Mouse (Mus musculus) spleen, adult 12 weeks (tissue): ENCODE measurements around the gene Ubp1.
"Not testable (repeated sequence)": the region's sequence is repeated elsewhere in the genome, so short reads cannot be mapped to it uniquely, and the experiment has no call there.

Experiments
- DNase-seq: peaks from one replicate; pipeline ENCODE4 v3.0.0; 2022; ENCODE audit warnings: low spot score

The Ubp1 gene

GRCm38 (mm10) chr9:113930534-113931374 is at the start of gene Ubp1:
TSS of gene Ubp1 (plus strand) at chr9:113930934.
- DNase-seq, result peak; percentile 89

GRCm38 (mm10) chr9:113894903-113895302 is 35.8 kb upstream of the Ubp1 start:
- DNase-seq, result no peak

GRCm38 (mm10) chr9:113903136-113903535 is 27.6 kb upstream of the Ubp1 start:
- DNase-seq, result no peak

DNA sequence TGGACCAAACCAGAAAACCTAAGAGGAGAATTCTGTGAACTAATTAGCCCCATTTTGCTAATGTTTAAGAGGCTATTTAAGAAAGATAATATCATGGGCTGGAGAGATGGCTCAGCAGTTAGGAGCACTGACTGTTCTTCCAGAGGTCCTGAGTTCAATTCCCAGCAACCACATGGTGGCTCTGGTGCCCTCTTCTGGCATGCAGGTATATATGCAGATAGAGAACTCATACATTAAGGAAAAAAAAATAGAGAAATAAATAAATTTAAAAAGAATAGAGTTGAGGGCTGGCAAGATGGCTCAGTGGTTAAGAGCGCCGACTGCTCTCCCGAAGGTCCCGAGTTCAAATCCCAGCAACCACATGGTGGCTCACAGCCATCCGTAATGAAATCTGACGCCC is 26.4 kb upstream of the Ubp1 start:
- not testable (repeated sequence) for DNase-seq

- DNase-seq, result no peak
Observed at GRCm38 (mm10) chr9:113915789-113916188, 14.9 kb upstream of the Ubp1 start.

- no peak for DNase-seq
Observed at GRCm38 (mm10) chr9:113922677-113923076, 8.1 kb upstream of the Ubp1 start.

- no peak for DNase-seq
Observed at GRCm38 (mm10) chr9:113924883-113925282, 5.9 kb upstream of the Ubp1 start.

DNA sequence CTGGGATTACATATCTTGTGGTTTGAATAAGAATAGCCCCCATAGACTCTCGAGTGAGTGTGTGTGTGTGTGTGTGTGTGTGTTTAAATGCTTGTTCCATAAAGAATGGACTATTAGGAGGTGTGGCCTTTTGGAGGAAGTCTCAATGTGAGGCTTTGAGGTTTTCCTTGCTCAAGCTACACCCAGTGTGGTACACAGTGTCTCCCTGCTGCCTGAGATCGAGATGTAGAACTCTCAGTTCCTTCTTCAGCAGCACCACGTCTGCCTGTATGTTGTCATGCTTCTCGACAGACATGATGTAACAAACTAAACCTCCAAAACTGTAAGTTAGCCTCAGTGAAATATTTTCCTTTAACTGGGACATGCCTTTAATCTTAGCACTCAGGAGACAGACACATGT is 2.1 kb upstream of the Ubp1 start:
- no peak for DNase-seq

DNA sequence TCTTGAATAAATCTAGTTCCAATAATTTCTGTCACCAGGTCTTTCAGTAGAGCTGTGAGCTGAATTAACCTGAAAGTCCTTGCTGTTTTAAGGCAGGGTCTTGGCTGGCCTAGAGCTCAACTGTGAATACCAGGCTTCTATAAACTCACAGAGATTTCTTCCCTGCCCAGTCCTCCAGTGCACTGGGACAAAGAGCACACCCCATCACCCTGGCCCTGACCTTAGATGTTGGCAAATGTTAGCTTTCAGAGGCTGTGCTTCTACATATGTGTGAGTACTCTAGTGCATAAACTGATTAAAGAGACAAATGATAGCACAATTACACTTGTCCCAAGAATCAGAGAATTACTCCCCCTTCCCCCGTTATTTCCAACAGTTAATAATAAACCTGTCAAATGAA is 1.1 kb upstream of the Ubp1 start:
- DNase-seq, result no peak

DNA sequence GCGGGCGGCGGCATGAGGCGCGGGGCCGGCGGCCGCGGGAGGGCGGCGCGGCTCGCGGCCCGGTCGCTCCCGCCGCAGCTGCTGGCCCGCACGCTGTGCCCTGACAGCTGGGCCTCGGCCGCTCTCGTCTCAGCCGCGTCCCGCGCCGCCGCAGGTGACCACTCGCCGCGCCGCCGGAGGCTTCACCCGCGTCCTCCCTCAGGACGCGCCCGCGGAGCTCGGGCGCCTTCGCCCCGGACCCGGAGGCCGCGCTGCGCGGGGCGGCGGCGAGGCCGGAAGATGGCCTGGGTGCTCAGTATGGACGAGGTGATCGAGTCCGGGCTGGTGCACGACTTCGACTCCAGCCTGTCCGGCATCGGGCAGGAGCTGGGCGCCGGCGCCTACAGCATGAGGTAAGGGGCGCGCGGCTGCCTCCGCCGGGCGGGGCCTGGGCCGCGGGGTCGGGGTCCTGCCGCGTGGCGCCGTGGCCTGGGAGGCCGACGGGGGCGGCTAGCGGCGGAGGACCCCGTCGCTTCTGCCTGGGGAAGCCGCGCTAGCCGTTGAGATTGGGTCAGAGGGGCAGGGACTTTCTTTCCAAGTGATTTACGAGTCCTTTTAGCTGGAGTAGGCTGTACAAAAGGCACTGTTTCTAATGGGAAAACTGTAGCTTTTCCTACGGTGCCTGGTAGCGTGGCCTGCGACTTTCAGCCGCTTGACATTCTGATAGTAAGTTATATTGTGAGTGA is 803 bp downstream of the Ubp1 start:
- peak; percentile 33 for DNase-seq

DNA sequence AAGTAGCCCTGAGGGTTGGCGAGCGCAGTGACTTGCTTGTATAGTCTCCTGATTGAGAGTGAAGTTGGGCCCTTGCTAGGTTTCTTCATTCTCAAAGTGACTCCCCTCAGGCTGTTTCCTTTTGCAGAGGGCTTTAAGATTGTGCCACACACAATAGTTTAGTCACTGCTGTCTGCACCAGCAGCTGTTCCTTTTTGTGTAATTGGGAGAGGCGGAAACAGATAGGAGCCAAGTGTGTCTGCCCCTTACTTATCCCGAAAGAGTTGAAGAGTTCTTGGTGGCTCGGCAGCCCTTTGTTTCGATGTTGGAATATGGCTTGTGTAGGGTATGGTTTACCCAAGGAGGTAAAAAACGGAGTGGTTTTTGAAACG is 1.4 kb downstream of the Ubp1 start:
- DNase-seq, result peak; percentile 37

GRCm38 (mm10) chr9:113932501-113932900 is 1.8 kb downstream of the Ubp1 start:
- no peak for DNase-seq

GRCm38 (mm10) chr9:113935638-113936037 is 4.9 kb downstream of the Ubp1 start:
- no peak for DNase-seq

GRCm38 (mm10) chr9:113939063-113939850 is 8.5 kb downstream of the Ubp1 start:
- DNase-seq, result no peak

DNA sequence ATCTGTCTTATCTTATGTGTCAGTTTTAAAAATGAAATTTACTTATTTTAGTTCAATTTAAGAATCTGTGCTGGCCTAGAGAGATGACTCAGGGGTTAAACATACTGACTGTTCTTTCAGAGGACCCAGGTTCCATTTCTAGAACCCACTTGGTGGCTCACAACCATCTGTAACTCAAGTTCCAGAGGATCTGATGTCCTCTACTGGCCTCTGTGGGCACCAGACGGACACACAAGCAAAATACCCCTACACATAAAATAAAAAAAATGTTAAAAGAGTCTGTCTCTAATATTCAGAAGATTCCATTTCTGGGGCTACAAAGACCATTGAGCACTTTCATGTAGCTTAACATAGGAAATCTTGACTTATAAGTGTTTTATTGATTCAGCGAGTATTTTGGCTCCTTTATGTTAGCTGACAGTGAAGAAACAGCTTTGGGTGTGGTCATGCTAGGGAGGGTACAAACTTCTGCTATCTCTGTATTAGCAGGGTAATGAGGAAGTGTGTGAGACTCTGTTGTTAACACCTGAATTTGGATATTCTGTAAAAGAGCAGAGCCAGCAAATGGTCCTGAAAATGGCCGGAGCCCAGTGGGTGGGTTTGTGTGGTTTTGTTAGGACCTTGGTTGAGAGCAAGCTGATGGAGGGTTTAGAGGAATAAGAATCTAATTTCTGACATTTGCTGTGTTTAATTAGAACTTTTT is 10.5 kb downstream of the Ubp1 start:
- no peak for DNase-seq

DNA sequence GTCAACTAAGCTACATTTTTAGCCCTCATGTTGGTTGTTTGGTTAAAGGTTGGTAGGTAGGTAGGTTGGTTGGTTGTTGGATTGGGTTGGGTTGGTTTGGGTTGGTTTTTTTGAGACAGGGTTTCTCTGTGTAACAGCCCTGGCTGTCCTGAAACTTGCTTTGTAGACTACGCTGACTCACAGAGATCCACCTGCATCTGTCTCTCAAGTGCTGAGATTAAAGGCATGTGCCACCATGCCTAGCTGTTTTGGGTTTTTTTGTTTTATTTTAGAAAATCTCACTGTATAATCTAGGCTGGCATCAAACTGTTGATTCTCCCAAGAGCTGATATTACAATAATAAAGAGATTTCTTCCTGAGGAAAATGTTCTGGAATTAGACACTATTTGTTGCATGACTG is 12.6 kb downstream of the Ubp1 start:
- DNase-seq, result no peak

DNA sequence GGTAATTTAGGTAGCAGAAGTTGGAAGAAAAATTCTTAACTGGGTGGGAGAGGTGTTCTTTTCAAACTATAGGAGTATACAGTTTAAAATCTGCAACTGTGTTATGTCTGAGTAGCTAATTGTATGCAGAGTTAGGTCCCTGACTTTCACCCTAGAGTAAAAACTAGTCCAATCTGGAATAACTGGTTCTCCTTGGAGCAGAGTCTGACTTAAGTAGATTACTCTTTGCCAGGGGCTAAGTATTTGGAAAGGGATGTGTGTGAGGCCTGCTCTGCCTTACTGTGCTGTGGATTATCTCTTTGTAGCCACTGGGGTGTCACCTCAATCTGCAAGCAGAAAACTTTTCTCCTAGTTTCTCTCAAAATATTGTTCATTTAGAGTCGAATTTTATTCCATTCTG is 16.5 kb downstream of the Ubp1 start:
- no peak for DNase-seq

GRCm38 (mm10) chr9:113957777-113958176 is 27.0 kb downstream of the Ubp1 start:
- DNase-seq, result no peak

DNA sequence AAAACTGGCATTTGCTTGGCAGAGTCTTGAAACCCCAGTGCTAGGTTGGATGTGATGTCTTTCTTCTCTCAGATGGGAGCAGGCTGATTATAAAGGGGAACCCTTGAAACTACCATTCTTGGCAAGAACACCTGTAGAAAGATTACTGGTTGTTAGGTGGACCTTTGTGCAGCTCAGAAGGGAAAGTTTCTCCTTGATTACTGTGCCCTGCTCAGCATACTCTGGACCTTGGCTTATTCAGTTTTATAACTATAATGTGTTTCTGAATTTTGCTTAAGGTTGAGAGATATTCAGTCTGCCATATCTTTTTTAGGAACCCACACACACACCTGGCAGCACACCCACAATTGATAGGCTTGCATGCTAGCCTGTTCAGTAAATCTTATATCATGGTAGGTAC is 33.0 kb downstream of the Ubp1 start:
- no peak for DNase-seq

GRCm38 (mm10) chr9:113964415-113964814 is 33.7 kb downstream of the Ubp1 start:
- no peak for DNase-seq

DNA sequence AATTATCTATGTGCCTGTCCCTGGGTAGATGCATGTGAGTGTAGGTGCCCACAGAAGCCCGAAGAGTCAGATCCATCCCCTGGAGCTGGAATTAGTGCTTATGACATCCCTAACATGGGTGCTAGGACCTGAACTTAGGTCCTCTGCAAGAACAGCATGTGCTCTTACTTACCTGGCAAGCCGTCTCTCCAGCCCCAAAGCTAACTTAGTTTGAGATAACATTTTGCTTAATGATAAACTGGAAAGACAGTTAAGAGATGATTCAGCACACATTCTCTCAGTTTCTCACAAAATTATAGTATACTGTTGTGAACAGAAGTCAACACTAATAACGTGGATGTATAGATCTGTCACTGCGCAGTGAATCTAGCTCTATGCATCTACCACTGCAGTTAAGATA is 36.1 kb downstream of the Ubp1 start:
- DNase-seq, result no peak

DNA sequence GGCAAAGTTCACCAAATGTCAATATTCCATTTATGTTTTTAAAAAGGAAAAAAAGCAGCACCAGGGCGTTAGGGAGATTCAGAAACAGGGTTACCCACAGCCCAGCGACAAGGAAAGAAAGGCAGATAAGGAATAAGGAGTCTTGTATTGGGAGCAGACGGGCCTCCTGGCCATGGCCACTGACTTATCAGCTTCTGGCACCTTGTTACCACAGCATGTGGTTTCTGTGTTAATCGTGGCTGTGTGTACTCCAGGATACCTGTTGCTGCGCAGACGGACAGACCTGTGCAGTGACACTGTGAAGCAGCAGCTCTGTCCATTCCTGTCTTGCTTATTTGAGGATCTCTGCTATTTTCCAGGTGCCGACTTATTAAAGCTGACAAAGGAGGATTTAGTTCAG is 38.2 kb downstream of the Ubp1 start:
- DNase-seq, result peak; percentile 80
